Mouse (Mus musculus): ENCODE measurements around the gene Sltm. TPM values are rescaled to one million over a fixed set of nuclear protein-coding genes. Genes with fewer than 3 reads are reported as not detected.

Sltm gene
- 10 to 100 TPM; 54.9 to 57.9 TPM for total RNA-seq (2021)
- long read RNA-seq, experiment 1, transcript Sltm-201 (21 exons, 3,691 nt), result major isoform, 30 of 73 reads
- long read RNA-seq, experiment 1, transcript Sltm-206 (21 exons, 3,755 nt), result minor isoform, 9 of 73 reads
- long read RNA-seq, experiment 1, partial matches to known transcripts, result 5 of 73 reads
- long read RNA-seq, experiment 1, other reads (novel, unspliced or antisense), result 29 of 73 reads
- long read RNA-seq, experiment 2, transcript Sltm-201 (21 exons, 3,691 nt), result major isoform, 21 of 73 reads
- long read RNA-seq, experiment 2, transcript Sltm-206 (21 exons, 3,755 nt), result minor isoform, 12 of 73 reads
- long read RNA-seq, experiment 2, partial matches to known transcripts, result 2 of 73 reads
- long read RNA-seq, experiment 2, other reads (novel, unspliced or antisense), result 38 of 73 reads

DNA sequence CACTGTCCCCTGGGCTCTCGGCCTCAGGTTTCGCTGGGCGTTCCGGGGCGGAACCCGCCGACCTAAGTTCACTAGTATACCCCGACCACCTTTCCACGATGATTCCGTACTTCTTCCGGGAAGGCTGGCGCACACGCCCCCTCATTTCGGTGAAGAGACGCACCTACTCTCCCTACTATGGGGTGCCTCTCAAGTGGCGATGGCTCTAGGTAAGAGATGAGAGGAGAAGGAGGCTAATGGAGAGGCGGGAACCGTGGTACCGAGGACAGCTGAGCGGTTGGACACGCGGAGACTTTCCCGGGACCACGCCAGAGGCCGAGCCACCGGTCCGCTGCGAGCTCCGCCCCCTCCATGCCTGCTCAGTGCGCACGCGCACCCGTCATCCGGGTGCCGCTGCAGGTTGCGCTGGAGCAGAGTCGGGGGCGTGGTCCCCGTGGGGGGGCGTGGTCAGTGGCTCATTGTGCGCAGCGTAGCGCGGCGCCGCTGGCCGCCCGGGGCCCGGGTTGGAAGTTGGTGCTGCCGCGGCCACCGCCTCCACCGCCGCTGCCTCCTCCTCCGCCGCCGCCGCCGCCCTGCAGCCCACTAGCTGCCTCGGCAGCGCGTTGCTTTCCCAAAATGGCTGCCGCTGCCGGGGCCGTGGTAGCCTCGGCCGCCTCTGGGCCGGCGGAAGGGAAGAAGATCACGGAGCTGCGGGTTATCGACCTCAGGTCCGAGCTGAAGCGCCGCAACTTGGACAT, at the start of gene Sltm:
Gene Sltm (plus strand): TSS at position 450 of the 737 bp plus-strand sequence.
- no peak for TF ChIP-seq CTCF (IDR thresholded peaks at IDR 0.05)
- Histone ChIP-seq H3K27ac (peak within 1 kb of the TSS; percentile 97), H3K4me3 (peak within 1 kb of the TSS; percentile 89)
- intact Hi-C loops (cut with DNase I), result loop anchor here (1.0 kb wide), 2 partner anchors 39 to 114 kb away; partner anchors contain the start of genes Gm10642 and Rnf111
- DNase-seq (ENCODE audit: extremely low spot score in 1 of 2, low spot score in 2 of 2), result peak; percentile 99

DNA sequence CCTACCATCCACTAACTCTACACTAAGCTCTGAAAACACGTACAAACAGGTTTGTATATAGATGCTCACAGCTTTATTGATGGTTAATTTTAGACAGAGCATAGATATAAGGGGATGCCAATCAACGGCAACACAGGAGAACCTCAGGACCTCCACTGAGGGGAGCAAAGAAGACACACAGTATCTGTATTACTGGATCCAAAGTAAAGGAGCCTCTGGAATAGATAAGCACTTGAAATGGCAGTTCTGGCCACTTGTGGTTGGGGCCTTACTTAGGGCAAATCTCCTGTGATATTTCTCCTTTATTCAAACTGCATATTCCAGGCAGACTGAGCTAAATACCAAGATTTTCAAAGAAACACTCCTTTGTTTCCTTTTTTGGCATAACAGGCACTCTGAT, 49.5 kb upstream of the Sltm start:
- DNase-seq (ENCODE audit: extremely low spot score in 1 of 2, low spot score in 2 of 2), result no peak
- Histone ChIP-seq H3K27ac (no peak overlapping the region), H3K4me3 (no peak overlapping the region)
- no peak for TF ChIP-seq CTCF (IDR thresholded peaks at IDR 0.05)
- intact Hi-C loops (cut with DNase I), result no loop called here

DNA sequence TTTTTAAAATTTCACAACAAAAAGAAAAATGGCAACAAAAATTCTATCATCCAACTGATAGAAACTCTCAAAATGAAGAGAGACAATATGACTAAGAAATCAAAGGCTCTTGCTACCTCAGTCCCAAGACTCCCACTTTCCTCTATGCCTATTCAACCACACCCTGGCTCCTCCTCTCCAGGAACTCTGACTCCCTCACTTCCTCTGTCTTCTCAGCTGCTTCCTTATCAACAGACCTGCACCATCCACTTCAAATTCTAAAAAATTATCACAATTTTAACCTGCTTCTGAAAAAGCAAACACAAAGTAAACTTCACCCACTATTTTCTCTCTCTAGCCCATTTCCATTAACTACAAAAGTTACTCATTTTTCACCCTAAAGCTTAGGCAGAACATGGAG, 45.6 kb upstream of the Sltm start:
- Histone ChIP-seq H3K4me3 (no peak overlapping the region), H3K27ac (no peak overlapping the region)
- intact Hi-C loops (cut with DNase I), result no loop called here
- no peak for TF ChIP-seq CTCF (IDR thresholded peaks at IDR 0.05)
- DNase-seq (ENCODE audit: extremely low spot score in 1 of 2, low spot score in 2 of 2), result no peak

DNA sequence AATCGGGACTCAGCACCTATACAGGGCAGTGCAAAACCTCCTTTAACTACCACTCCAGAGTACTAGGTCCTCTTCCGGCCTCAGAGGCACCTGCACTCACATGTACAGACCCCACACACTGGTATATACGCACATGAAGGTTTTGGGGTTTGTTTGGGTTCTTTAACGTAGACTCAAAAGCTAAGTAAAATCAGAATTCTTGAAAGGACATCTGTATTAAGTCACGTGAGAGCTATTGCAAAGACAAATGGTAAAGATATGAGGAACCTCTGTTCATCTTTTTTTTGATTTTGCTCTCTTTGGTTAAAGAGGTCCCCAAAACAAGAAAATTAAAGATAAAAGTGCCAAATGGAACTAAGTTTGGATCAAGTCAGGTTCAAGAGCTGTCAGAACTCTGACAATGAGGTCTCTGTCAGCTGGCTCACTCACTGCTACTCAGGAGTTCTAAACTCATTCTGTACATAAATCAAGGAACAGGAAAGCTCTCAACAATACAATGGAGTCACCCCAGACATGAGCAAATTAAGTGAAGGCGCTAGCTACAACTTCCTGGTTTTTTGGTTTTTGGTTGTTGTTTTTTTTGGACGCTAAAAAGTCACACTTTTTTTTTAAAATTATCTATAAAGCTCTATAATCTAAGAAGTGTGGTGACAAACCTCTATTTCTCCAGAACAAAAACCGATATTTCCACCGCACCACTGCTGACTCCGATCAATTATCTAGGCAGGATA, 40.1 kb upstream of the Sltm start:
- peak overlapping the region; percentile 95 for H3K27ac ChIP-seq
- no peak for DNase-seq (ENCODE audit: extremely low spot score in 1 of 2, low spot score in 2 of 2)
- intact Hi-C loops (cut with DNase I), result loop anchor here (1.0 to 10.0 kb wide), 3 partner anchors 40 to 488 kb away; partner anchors contain the start of genes Gtf2a2 and Sltm
- no peak for TF ChIP-seq CTCF (IDR thresholded peaks at IDR 0.05)
- peak overlapping the region; percentile 89 for H3K4me3 ChIP-seq

DNA sequence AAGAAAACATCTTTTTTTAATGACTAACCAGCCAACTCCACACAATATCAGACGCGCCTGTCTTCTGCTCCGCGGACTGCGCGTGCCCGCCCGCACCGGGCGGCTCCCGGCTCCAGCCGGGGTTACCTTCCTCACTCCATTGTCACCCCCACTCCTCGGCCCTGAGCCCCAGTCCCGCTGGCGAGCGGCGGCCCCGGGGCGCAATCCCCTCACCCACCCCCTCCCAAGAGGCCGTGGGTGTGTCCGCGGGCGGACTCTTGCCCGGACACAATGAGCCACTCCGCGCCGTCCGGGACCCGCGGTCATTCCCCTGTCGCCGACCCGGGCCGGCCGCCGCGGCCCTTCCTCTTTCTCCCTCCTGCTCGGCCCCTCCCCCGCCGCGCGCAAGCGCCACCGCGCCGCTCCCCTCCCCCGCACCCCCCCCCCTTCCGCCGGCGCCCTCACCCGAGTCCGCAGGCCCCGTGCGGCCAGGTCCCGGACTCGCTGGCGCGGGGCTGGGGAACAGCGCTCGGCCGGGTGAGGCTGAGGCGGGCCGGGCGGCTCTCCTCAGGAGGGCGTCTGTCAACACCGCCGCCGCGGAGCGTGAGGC, 39.4 kb upstream of the Sltm start:
- Histone ChIP-seq H3K4me3 (peak overlapping the region; percentile 89), H3K27ac (peak overlapping the region; percentile 95)
- peak; percentile 55 to 56 for DNase-seq (ENCODE audit: extremely low spot score in 1 of 2, low spot score in 2 of 2)
- TF ChIP-seq CTCF (IDR thresholded peaks at IDR 0.05), result no peak
- intact Hi-C loops (cut with DNase I), result loop anchor here (1.0 to 10.0 kb wide), 3 partner anchors 39 to 488 kb away; partner anchors contain the start of genes Gtf2a2 and Sltm

DNA sequence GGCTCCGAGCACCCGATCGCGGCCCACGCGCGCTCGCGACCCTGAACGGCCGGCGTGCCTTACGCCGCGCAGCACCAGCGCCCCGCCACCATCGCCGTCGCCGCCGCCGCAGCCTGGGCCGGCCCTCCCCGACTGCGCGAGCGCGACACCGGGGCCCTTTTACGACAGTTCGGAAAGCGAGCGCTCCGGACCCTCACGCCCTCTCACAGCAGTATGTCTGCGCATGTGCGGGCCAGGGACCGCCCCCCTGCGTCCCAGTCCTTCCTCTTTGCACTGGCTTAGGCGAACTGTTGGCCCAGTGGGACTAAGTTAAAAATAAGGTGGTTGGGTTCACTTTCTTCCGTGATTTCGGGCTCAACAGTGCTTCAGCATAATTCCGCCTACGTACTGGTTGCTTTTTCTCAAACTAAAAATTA, 38.9 kb upstream of the Sltm start, which contains the start of gene Rnf111:
Gene Rnf111 (minus strand): TSS at position 100 of the 416 bp plus-strand sequence.
- no peak for TF ChIP-seq CTCF (IDR thresholded peaks at IDR 0.05)
- intact Hi-C loops (cut with DNase I), result loop anchor here (1.0 to 10.0 kb wide), 3 partner anchors 39 to 489 kb away; partner anchors contain the start of genes Gtf2a2 and Sltm
- DNase-seq (ENCODE audit: extremely low spot score in 1 of 2, low spot score in 2 of 2), result peak; percentile 97
- Histone ChIP-seq H3K27ac (peak within 1 kb of the TSS; percentile 95), H3K4me3 (peak within 1 kb of the TSS; percentile 89)

DNA sequence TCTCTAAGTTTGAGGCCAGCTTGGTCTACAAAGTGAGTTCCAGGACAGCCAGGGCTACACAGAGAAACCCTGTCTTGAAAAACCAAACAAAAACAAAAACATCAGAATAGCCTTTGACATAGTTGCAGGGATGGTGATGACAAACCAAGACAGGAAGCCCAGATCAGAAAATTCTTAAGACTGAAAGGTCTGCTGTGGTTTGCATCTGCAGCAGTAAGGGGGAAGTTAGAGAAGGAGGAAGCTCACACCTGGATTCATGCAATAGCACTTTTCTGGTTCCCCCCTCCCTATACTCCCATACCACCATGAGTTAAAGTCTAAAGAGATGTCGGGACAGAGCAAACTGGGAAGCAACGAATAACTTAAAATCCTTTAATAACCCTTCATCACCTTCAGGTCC, 36.4 kb upstream of the Sltm start:
- H3K27ac ChIP-seq, result no peak overlapping the region
- no peak for DNase-seq (ENCODE audit: extremely low spot score in 1 of 2, low spot score in 2 of 2)
- TF ChIP-seq CTCF (IDR thresholded peaks at IDR 0.05), result no peak
- H3K4me3 ChIP-seq, result no peak overlapping the region
- intact Hi-C loops (cut with DNase I), result loop anchor here (10.0 kb wide), 2 partner anchors 421 to 491 kb away; partner anchors contain the start of gene Gtf2a2

DNA sequence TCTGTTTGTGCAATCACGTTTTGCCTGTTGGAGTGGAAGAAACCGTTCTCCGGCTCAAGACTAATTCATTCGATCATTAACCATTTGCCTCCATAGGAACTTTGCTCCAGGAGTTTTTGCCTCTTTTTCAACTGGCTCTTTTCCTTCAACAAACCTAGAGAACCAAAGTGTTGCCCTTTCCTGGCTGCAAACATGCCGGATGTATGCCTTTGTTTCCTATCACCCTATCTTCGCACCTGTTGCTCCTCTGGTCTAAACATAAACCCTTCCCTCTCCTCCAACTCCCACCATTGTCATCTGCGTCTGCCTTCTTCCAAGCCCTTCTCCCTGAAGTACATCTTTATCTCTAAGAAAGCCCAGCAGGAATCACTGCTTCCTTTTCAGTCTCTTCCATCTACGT, 35.8 kb upstream of the Sltm start:
- Histone ChIP-seq H3K27ac (no peak overlapping the region), H3K4me3 (no peak overlapping the region)
- TF ChIP-seq CTCF (IDR thresholded peaks at IDR 0.05), result no peak
- DNase-seq (ENCODE audit: extremely low spot score in 1 of 2, low spot score in 2 of 2), result no peak
- intact Hi-C loops (cut with DNase I), result loop anchor here (10.0 kb wide), 2 partner anchors 422 to 492 kb away; partner anchors contain the start of gene Gtf2a2

DNA sequence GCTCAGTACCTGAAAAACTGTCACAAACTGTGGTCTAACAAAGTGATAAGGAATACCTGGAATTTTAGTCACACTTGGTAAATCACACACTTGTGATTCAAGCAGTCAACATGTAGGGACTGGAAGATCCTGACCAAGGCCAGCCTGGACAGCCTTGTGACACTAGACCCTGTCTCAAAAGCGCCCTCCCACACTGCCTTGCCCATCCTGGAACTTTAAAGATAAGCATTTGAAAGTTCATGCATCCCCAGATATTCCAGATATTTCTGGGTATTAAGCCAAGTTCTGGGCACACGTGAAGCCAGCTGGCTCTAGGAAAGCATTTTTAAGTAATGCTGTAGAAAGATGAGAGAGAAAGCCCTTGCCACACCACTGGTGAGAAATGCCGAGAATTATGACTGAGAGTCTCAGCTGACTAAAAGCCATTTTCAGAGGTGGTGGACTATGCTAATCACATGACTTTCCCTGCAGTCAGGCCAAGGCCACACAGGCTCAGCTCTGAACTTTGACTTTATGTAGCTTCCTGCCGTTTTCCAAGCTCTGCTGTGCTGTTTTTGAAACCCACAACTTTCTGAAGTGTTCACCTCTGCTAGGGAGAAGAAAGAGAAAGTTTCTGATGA, 32.5 kb upstream of the Sltm start:
- intact Hi-C loops (cut with DNase I), result loop anchor here (10.0 kb wide), 2 partner anchors 425 to 495 kb away; partner anchors contain the start of gene Gtf2a2
- no peak for TF ChIP-seq CTCF (IDR thresholded peaks at IDR 0.05)
- H3K27ac ChIP-seq, result no peak overlapping the region
- DNase-seq (ENCODE audit: extremely low spot score in 1 of 2, low spot score in 2 of 2), result no peak
- no peak overlapping the region for H3K4me3 ChIP-seq

DNA sequence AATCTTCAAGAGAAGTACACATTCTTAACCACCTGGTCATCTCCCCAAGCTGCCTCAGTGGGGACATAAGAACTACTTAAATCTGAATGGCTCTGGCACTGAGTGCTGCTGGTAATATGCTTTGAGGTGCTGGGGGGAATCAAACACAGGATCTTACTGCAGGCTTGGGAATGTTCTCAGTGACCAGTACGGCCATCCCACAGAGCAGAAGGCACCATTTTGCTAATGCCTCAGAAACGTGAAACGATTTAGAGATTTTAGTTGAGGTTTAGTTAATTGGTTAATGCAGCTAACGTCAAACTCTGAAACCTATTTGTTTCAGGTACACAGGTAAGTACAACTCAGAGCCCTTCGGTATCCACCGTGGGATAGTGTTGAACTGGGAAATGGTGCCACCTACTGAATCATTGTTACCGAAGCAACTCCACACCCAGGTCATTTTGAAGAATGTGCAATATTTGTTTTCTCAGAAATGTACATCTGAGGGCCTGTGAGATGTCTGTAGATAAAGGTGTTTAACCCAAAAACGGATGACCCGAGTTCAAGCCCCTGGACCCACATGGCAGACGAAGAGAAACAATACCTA, 31.5 kb upstream of the Sltm start:
- intact Hi-C loops (cut with DNase I), result no loop called here
- Histone ChIP-seq H3K4me3 (no peak overlapping the region), H3K27ac (no peak overlapping the region)
- DNase-seq (ENCODE audit: extremely low spot score in 1 of 2, low spot score in 2 of 2), result no peak
- TF ChIP-seq CTCF (IDR thresholded peaks at IDR 0.05), result peak; percentile 39
